Mouse (Mus musculus) subcutaneous adipose tissue, adult 2 months (tissue): ENCODE results near the gene Olfr1148. TPM values are rescaled to one million over a fixed set of nuclear protein-coding genes. Genes with fewer than 3 reads are reported as not detected.

Experiments used
- polyA plus RNA-seq: library from polyadenylated mRNA; depleted of rRNA; stranded (reverse); fragments of >200 nt; gene quantifications from 2 replicates; pipeline ENCODE4 v1.2.3, GENCODE M21; 2012; ENCODE audit warnings: low replicate concordance; rRNA removed

Gene Olfr1148
- polyA plus RNA-seq: not detected in 2 replicates

DNA sequence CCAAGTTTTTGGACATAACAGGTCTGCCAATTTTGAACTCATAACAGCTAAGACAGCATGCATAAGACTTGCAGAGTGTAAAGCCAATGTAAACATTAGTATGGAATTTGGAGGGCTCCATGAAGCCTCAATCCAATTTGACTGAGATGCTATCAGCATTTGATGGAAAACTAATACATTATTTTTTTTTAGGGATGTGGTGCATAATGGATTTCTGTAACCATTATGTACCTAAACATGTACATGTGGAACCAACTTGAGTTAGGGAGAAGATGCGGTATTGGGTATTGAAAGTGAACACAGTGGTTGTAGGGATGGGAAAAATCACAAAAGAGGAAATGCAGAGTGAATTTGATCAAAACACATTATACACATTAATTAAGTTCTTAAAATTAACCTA, at the start of gene Olfr1148:
Olfr1148 (plus strand) TSS at position 301 of the 400 bp plus-strand sequence.

GRCm38 (mm10) chr2:87800292-87800691, 30.0 kb upstream of the Olfr1148 start, which contains the start of gene Olfr1143:
TSS of gene Olfr1143 (plus strand) at chr2:87800592.

GRCm38 (mm10) chr2:87809522-87809921, 20.8 kb upstream of the Olfr1148 start, which contains the start of gene Olfr1145:
TSS of gene Olfr1145 (plus strand) at chr2:87809822.

GRCm38 (mm10) chr2:87843693-87844092, 13.4 kb downstream of the Olfr1148 start, which contains the start of gene Olfr1150-ps1:
TSS of gene Olfr1150-ps1 (plus strand) at chr2:87843993.

GRCm38 (mm10) chr2:87855562-87855961, 25.2 kb downstream of the Olfr1148 start, which contains the start of gene Olfr1151:
TSS of gene Olfr1151 (plus strand) at chr2:87855862.

GRCm38 (mm10) chr2:87866192-87866591, 35.9 kb downstream of the Olfr1148 start, which contains the start of gene Olfr1152:
TSS of gene Olfr1152 (plus strand) at chr2:87866492.

Other genes with a start within 250 kb of the Olfr1148 start
- not detected in 2 replicates for gene Olfr1130, start 224.3 kb upstream of the Olfr1148 start, polyA plus RNA-seq
- not detected in 2 replicates for gene Olfr1131, start 203.4 kb upstream of the Olfr1148 start, polyA plus RNA-seq
- not detected in 2 replicates for gene Olfr1132, start 193.0 kb upstream of the Olfr1148 start, polyA plus RNA-seq
- gene Olfr1133, start 183.2 kb upstream of the Olfr1148 start, polyA plus RNA-seq: not detected in 2 replicates
- not detected in 2 replicates for gene Olfr1134, start 172.1 kb upstream of the Olfr1148 start, polyA plus RNA-seq
- not detected in 2 replicates for gene Olfr1135, start 156.9 kb upstream of the Olfr1148 start, polyA plus RNA-seq
- not detected in 2 replicates for gene Olfr1136, start 136.6 kb upstream of the Olfr1148 start, polyA plus RNA-seq
- not detected in 2 replicates for gene Olfr1137, start 117.4 kb upstream of the Olfr1148 start, polyA plus RNA-seq
- not detected in 2 replicates for gene Olfr1138, start 90.6 kb upstream of the Olfr1148 start, polyA plus RNA-seq
- gene Olfr1140, start 86.8 kb upstream of the Olfr1148 start, polyA plus RNA-seq: not detected in 2 replicates
- gene Olfr1141, start 76.5 kb upstream of the Olfr1148 start, polyA plus RNA-seq: not detected in 2 replicates
- not detected in 2 replicates for gene Olfr152, start 51.0 kb upstream of the Olfr1148 start, polyA plus RNA-seq
- gene Olfr1143, start 29.9 kb upstream of the Olfr1148 start, polyA plus RNA-seq: not detected in 2 replicates
- not detected in 2 replicates for gene Olfr1145, start 20.7 kb upstream of the Olfr1148 start, polyA plus RNA-seq
- gene Olfr1150-ps1, start 13.5 kb downstream of the Olfr1148 start, polyA plus RNA-seq: not detected in 2 replicates
- not detected in 2 replicates for gene Olfr1151, start 25.3 kb downstream of the Olfr1148 start, polyA plus RNA-seq
- not detected in 2 replicates for gene Olfr1152, start 36.0 kb downstream of the Olfr1148 start, polyA plus RNA-seq
- not detected in 2 replicates for gene Olfr1153, start 64.4 kb downstream of the Olfr1148 start, polyA plus RNA-seq
- gene Olfr1154, start 74.6 kb downstream of the Olfr1148 start, polyA plus RNA-seq: not detected in 2 replicates
- not detected in 2 replicates for gene Olfr1155, start 114.6 kb downstream of the Olfr1148 start, polyA plus RNA-seq
- not detected in 2 replicates for gene Olfr1156, start 122.6 kb downstream of the Olfr1148 start, polyA plus RNA-seq
- gene Olfr1157, start 137.8 kb downstream of the Olfr1148 start, polyA plus RNA-seq: not detected in 2 replicates
- gene Olfr74, start 144.1 kb downstream of the Olfr1148 start, polyA plus RNA-seq: not detected in 2 replicates
- gene Olfr1158, start 159.6 kb downstream of the Olfr1148 start, polyA plus RNA-seq: not detected in 2 replicates
- gene Olfr1160, start 177.7 kb downstream of the Olfr1148 start, polyA plus RNA-seq: not detected in 2 replicates
- not detected in 2 replicates for gene Olfr1161, start 192.2 kb downstream of the Olfr1148 start, polyA plus RNA-seq
- gene Olfr73, start 207.2 kb downstream of the Olfr1148 start, polyA plus RNA-seq: not detected in 2 replicates
- gene Olfr1162, start 220.6 kb downstream of the Olfr1148 start, polyA plus RNA-seq: not detected in 2 replicates
- not detected in 2 replicates for gene Olfr1163, start 241.3 kb downstream of the Olfr1148 start, polyA plus RNA-seq